Mouse (Mus musculus): ENCODE measurements around the gene Fosb. TPM values are rescaled to one million over a fixed set of nuclear protein-coding genes. Genes with fewer than 3 reads are reported as not detected.
A peak's percentile ranks its signal among the peaks of the same experiment; 100 is the strongest.

Fosb gene
- polyA plus RNA-seq, 1 experiment from 2014 or later, result 0.17 TPM

- Histone ChIP-seq H3K9me3 (no peaks in the 10 kb centered on the region), H3K4me2 (peak within 1 kb of the TSS; percentile 93), H3K27me3 (replicated peaks) (no peaks in the 10 kb centered on the region), H3K4me3 (replicated peaks) (peak within 1 kb of the TSS; percentile 100), H3K27ac (peak within 1 kb of the TSS; percentile 99), H3K9ac (peak within 1 kb of the TSS; percentile 97), H3K36me3 (no peaks in the 10 kb centered on the region), H3K4me1 (peaks cover 22% of the 10 kb centered on the region)
- under 1% methylated on average over 57 of the region's 62 CpGs for WGBS
- peak; percentile 75 for ATAC-seq (ENCODE audit: insufficient read depth, low FRiP score, low read depth)
Observed at GRCm38 (mm10) chr7:19271238-19272172, 38.3 kb downstream of the Fosb start, which contains the start of gene Vasp. TSS of gene Vasp (minus strand) at chr7:19271817.

- H3K4me3 ChIP-seq (replicated peaks), result peak overlapping the region; percentile 100
- no peak for ATAC-seq (ENCODE audit: insufficient read depth, low FRiP score, low read depth)
- peak overlapping the region; percentile 99 for H3K27ac ChIP-seq
- WGBS, result under 1% methylated on average over 20 of the region's 21 CpGs
- H3K9ac ChIP-seq, result peak overlapping the region; percentile 97
- H3K9me3 ChIP-seq, result no peaks in the 10 kb centered on the region
- H3K36me3 ChIP-seq, result no peaks in the 10 kb centered on the region; the same call in 1 of the 2 replicates
- no peaks in the 10 kb centered on the region for H3K27me3 ChIP-seq (replicated peaks)
- H3K4me2 ChIP-seq, result peak overlapping the region; percentile 93
- H3K4me1 ChIP-seq, result peaks cover 31% of the 10 kb centered on the region
Observed at GRCm38 (mm10) chr7:19270509-19271237, 39.2 kb downstream of the Fosb start.

- under 1% methylated on average over 16 of the region's 19 CpGs for WGBS
- H3K4me3 ChIP-seq (replicated peaks), result peak overlapping the region; percentile 100
- peak; percentile 52 for ATAC-seq (ENCODE audit: insufficient read depth, low FRiP score, low read depth)
- H3K4me2 ChIP-seq, result peak overlapping the region; percentile 93
- H3K9ac ChIP-seq, result peak overlapping the region; percentile 97
- no peaks in the 10 kb centered on the region for H3K9me3 ChIP-seq
- H3K27ac ChIP-seq, result peak overlapping the region; percentile 99
- H3K27me3 ChIP-seq (replicated peaks), result no peaks in the 10 kb centered on the region
- peaks cover under 1% of the 10 kb centered on the region; the same call in 1 of the 2 replicates for H3K36me3 ChIP-seq
- peaks cover 34% of the 10 kb centered on the region for H3K4me1 ChIP-seq
Observed at GRCm38 (mm10) chr7:19269721-19270441, 40.0 kb downstream of the Fosb start.

GRCm38 (mm10) chr7:19268993-19269681 is 40.7 kb downstream of the Fosb start:
- Histone ChIP-seq H3K36me3 (peaks cover 8% of the 10 kb centered on the region), H3K9ac (peak overlapping the region; percentile 97), H3K4me3 (replicated peaks) (peak overlapping the region; percentile 100), H3K4me2 (peak overlapping the region; percentile 93), H3K9me3 (no peaks in the 10 kb centered on the region), H3K4me1 (peaks cover 34% of the 10 kb centered on the region), H3K27me3 (replicated peaks) (no peaks in the 10 kb centered on the region), H3K27ac (peak overlapping the region; percentile 99)
- peak; percentile 9; the same call in 1 of the 2 replicates for ATAC-seq (ENCODE audit: insufficient read depth, low FRiP score, low read depth)
- 21% methylated on average over 10 of the region's 10 CpGs for WGBS

- no peak overlapping the region for H3K4me3 ChIP-seq (replicated peaks)
Observed at GRCm38 (mm10) chr7:19267051-19267450, 42.8 kb downstream of the Fosb start.

GRCm38 (mm10) chr7:19265928-19266822 is 43.7 kb downstream of the Fosb start:
- Histone ChIP-seq H3K9ac (no peak overlapping the region), H3K27ac (peak overlapping the region; percentile 72), H3K4me2 (peak overlapping the region; percentile 27; the same call in 1 of the 2 replicates), H3K27me3 (replicated peaks) (no peaks in the 10 kb centered on the region), H3K36me3 (peaks cover 32% of the 10 kb centered on the region), H3K4me1 (peaks cover 34% of the 10 kb centered on the region), H3K9me3 (no peaks in the 10 kb centered on the region), H3K4me3 (replicated peaks) (no peak overlapping the region)
- 63% methylated on average over 10 of the region's 10 CpGs for WGBS
- peak; percentile 23; the same call in 1 of the 2 replicates for ATAC-seq (ENCODE audit: insufficient read depth, low FRiP score, low read depth)

More at GRCm38 (mm10) chr7:19267051-19267450, 42.8 kb downstream of the Fosb start:
- H3K4me1 ChIP-seq, result peaks cover 34% of the 10 kb centered on the region
- H3K9me3 ChIP-seq, result no peaks in the 10 kb centered on the region
- ATAC-seq (ENCODE audit: insufficient read depth, low FRiP score, low read depth), result no peak
- peaks cover 27% of the 10 kb centered on the region for H3K36me3 ChIP-seq
- peak overlapping the region; percentile 27; the same call in 1 of the 2 replicates for H3K4me2 ChIP-seq
- peak overlapping the region; percentile 72 for H3K27ac ChIP-seq
- WGBS, result 61% methylated on average over 10 of the region's 10 CpGs
- no peaks in the 10 kb centered on the region for H3K27me3 ChIP-seq (replicated peaks)
- no peak overlapping the region; the same call in 1 of the 2 replicates for H3K9ac ChIP-seq

- H3K4me3 ChIP-seq (replicated peaks), result no peak overlapping the region
- no peak overlapping the region for H3K4me2 ChIP-seq
- H3K27ac ChIP-seq, result 0 out of 2 replicates have a peak overlapping the region, but pooled peaks have one; percentile 72
- H3K36me3 ChIP-seq, result peaks cover 36% of the 10 kb centered on the region
- ATAC-seq (ENCODE audit: insufficient read depth, low FRiP score, low read depth), result peak; percentile 28; the same call in 1 of the 2 replicates
- no peak overlapping the region for H3K9ac ChIP-seq
- no peaks in the 10 kb centered on the region for H3K9me3 ChIP-seq
- WGBS, result 53% methylated on average over 7 of the region's 7 CpGs
- H3K4me1 ChIP-seq, result peaks cover 34% of the 10 kb centered on the region
- no peaks in the 10 kb centered on the region for H3K27me3 ChIP-seq (replicated peaks)
Observed at GRCm38 (mm10) chr7:19265147-19265546, 44.7 kb downstream of the Fosb start.

- H3K27ac ChIP-seq, result 0 out of 2 replicates have a peak overlapping the region, but pooled peaks have one; percentile 6
- no peak overlapping the region for H3K4me3 ChIP-seq (replicated peaks)
- H3K4me2 ChIP-seq, result no peak overlapping the region
- 0 out of 2 replicates have a peak, but pooled peaks cover 3% of the 10 kb centered on the region for H3K4me1 ChIP-seq
- no peaks in the 10 kb centered on the region for H3K27me3 ChIP-seq (replicated peaks)
- 81% methylated on average over 3 of the region's 3 CpGs for WGBS
- no peaks in the 10 kb centered on the region for H3K9me3 ChIP-seq
- no peak overlapping the region for H3K9ac ChIP-seq
- ATAC-seq (ENCODE audit: insufficient read depth, low FRiP score, low read depth), result no peak
- H3K36me3 ChIP-seq, result peaks cover 63% of the 10 kb centered on the region
Observed at GRCm38 (mm10) chr7:19258336-19258735, 51.5 kb downstream of the Fosb start.

- Histone ChIP-seq H3K27me3 (replicated peaks) (no peaks in the 10 kb centered on the region), H3K4me3 (replicated peaks) (no peak overlapping the region), H3K4me1 (0 out of 2 replicates have a peak, but pooled peaks cover 3% of the 10 kb centered on the region), H3K4me2 (no peak overlapping the region), H3K27ac (0 out of 2 replicates have a peak overlapping the region, but pooled peaks have one; percentile 6), H3K9me3 (no peaks in the 10 kb centered on the region), H3K36me3 (peaks cover 56% of the 10 kb centered on the region), H3K9ac (no peak overlapping the region)
- ATAC-seq (ENCODE audit: insufficient read depth, low FRiP score, low read depth), result peak; percentile 85
- 38% methylated on average over 11 of the region's 11 CpGs for WGBS
Observed at GRCm38 (mm10) chr7:19257390-19258022, 52.3 kb downstream of the Fosb start.

Data from stomach, embryonic 15.5 days (tissue).